Mouse (Mus musculus) hindbrain, postnatal 0 days (tissue): ENCODE results near the gene Shisa6. TPM values are rescaled to one million over a fixed set of nuclear protein-coding genes. Genes with fewer than 3 reads are reported as not detected.
A peak's percentile ranks its signal among the peaks of the same experiment; 100 is the strongest.

Experiments used
- ATAC-seq: fragments of 200-750 bp; cut with Nextera tagmentation; 2 replicates; pipeline ENCODE4 v1.8.0; 2017; ENCODE audit warnings: mild to moderate bottlenecking, moderate TSS enrichment, moderate library complexity
- DNase-seq: peaks from one replicate; pipeline ENCODE4 v3.0.0-alpha.2; 2015; ENCODE audit warnings: low spot score
- H3K27ac ChIP-seq: fragments of 300-500 bp; sonication (generic); 2 replicates; pipeline ENCODE4 v1.5.1; 2014; ENCODE audit warnings: mild to moderate bottlenecking
- H3K27me3 ChIP-seq: fragments of 300-500 bp; sonication (generic); 2 replicates; pipeline ENCODE4 v1.6.1; 2014; ENCODE audit warnings: low read length, mixed read lengths; ENCODE audit not compliant: insufficient read depth
- H3K36me3 ChIP-seq: fragments of 300-500 bp; sonication (generic); 2 replicates; pipeline ENCODE4 v1.6.1; 2014; ENCODE audit warnings: low read length, mixed read lengths; ENCODE audit not compliant: insufficient read depth
- H3K4me1 ChIP-seq: fragments of 300-500 bp; sonication (generic); 2 replicates; pipeline ENCODE4 v1.6.1; 2014; ENCODE audit warnings: antibody characterized with exemption, low read length, mixed read lengths; ENCODE audit not compliant: insufficient read depth
- H3K4me2 ChIP-seq: fragments of 300-500 bp; sonication (generic); 2 replicates; pipeline ENCODE4 v1.6.1; 2014; ENCODE audit warnings: low read depth, mild to moderate bottlenecking, low read length, moderate library complexity, mixed read lengths
- H3K4me3 ChIP-seq: fragments of 300-500 bp; sonication (generic); 2 replicates; pipeline ENCODE4 v1.5.1; 2014; ENCODE audit warnings: low read length
- H3K9ac ChIP-seq: fragments of 300-500 bp; sonication (generic); replicated peaks from 2 replicates; pipeline ENCODE4 v1.6.1; 2014; ENCODE audit warnings: mild to moderate bottlenecking, low read length, moderate library complexity, mixed read lengths
- H3K9me3 ChIP-seq: fragments of 300-500 bp; sonication (generic); 2 replicates; pipeline ENCODE4 v1.6.1; 2016; ENCODE audit warnings: low read length, mixed read lengths
- CTCF ChIP-seq: IDR thresholded peaks from 2 replicates; pipeline ENCODE4 v1.5.1; 2016; ENCODE audit warnings: antibody characterized with exemption, control low read depth, low read depth
- WGBS: fragments of 180-500 bp; shearing (Covaris S2); extraction: QIAGEN DNeasy Blood & Tissue Kit; methylation state at CpG from one replicate; pipeline ENCODE4 v1.1.7; 2014; 5-methylcytosine and 5-hydroxymethylcytosine counted together
- polyA plus RNA-seq: library from polyadenylated mRNA; unstranded; fragments of >200 nt; fragmentation: Nextera tagmentation; extraction: Ambion mirVana; gene quantifications from 2 replicates; pipeline ENCODE4 v1.2.1, GENCODE M21; 2015
- total RNA-seq: library from RNA; depleted of rRNA; stranded (reverse); fragments of >200 nt; gene quantifications from 2 replicates; pipeline ENCODE4 v1.2.3, GENCODE M21; 2014; rRNA removed

Shisa6 gene
- 12.6 and 17.8 TPM in 2 replicates for total RNA-seq
- polyA plus RNA-seq = 3.7 and 4.4 TPM in 2 replicates

DNA sequence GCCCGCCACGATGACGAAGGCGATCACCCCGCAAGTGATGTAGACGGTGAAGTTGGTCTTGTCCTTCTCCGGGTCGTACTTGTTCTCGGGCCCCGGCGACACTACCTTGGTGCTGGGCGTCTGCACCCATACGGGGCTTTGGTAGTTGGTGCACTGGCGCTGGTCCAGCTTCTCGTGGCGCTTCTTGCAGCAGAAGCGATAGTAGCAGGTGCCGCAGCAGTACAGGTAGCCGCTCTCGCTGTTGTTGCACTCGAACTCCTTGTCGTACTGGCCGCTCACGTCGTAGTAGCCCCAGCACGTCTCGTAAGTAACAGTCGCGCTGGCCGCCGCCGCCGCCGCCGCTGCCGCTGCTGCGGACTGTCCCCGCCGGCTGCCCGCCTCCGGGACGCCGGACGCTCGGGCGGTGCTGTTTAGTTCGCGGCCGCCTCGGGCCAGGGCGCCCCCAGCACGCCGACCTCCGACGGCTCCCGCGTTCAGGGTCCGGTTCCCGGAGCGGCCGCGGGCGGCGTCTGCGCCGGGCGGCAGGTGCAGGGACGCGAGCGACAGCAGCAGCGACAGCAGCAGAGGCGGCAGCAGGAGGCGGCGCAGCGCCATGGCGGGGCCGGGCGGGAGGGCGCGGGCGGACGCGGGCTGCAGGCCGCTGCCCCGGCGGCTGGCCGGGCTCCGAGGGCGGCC, at the start of gene Shisa6:
Gene Shisa6, minus strand, starts transcription at position 594 of the 675 bp plus-strand sequence.
- DNase-seq (peak; percentile 65), ATAC-seq (peak; percentile 62)
- H3K9me3 ChIP-seq = no peaks in the 10 kb centered on the region
- no peaks in the 10 kb centered on the region for H3K36me3 ChIP-seq
- TF ChIP-seq CTCF = no peak
- no peaks in the 10 kb centered on the region for H3K4me1 ChIP-seq
- H3K9ac ChIP-seq = peak within 1 kb of the TSS; percentile 68
- H3K4me2 ChIP-seq = peak within 1 kb of the TSS; percentile 86
- H3K4me3 ChIP-seq = peak within 1 kb of the TSS; percentile 67
- WGBS = 1% methylated on average over 79 of the region's 89 CpGs
- peak within 1 kb of the TSS; percentile 60; the same call in 1 of the 2 replicates for H3K27ac ChIP-seq
- H3K27me3 ChIP-seq = peaks cover 16% of the 10 kb centered on the region

DNA sequence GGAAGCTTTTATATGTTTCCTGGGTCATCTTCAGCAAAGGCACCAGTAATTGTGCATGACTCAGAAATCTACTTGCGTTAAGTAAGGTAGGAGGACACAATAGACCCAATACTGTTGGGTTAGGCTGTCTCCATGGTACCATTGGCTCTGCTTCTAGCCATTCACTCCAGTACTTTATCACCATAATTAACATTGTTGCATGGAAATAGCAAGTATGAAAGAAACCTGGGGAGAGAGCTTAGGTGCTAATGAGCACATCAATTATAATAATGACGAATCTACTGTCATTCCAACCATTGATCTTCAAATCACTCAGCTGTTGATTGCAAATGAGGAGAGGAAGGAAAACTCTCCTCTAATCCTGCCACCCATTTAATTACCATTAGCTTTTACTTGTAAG, 48.1 kb upstream of the Shisa6 start:
- no peak overlapping the region for H3K27ac ChIP-seq
- ATAC-seq (no peak), DNase-seq (no peak)
- no peak for TF ChIP-seq CTCF
- H3K9ac ChIP-seq = no peak overlapping the region
- WGBS = 19% methylated on average over 2 of the region's 2 CpGs
- H3K4me2 ChIP-seq = no peak overlapping the region
- H3K4me3 ChIP-seq = no peak overlapping the region
- no peaks in the 10 kb centered on the region for H3K9me3 ChIP-seq
- no peaks in the 10 kb centered on the region for H3K27me3 ChIP-seq
- no peaks in the 10 kb centered on the region for H3K36me3 ChIP-seq
- H3K4me1 ChIP-seq = no peaks in the 10 kb centered on the region

DNA sequence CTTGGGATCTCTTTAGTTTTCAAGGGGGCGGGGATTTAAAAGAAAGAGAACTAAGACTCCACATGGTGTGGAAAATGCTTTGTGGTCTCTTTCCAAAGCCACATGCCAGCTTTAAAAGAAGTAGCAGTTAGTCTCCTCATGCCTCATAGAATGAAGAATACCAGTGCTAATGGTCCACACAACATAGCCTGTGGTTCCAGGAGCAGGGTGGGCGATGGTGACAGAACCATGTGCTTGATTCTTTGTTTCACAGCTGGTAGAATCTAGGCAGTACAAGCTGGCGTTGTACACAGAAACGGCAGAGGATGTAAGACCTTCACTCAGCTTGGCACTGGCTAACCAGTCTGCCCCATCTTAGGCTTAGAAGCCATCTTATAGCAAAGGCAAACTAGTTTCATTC, 43.3 kb upstream of the Shisa6 start:
- Histone ChIP-seq H3K27ac (no peak overlapping the region), H3K36me3 (no peaks in the 10 kb centered on the region), H3K4me2 (no peak overlapping the region), H3K4me1 (0 out of 2 replicates have a peak, but pooled peaks cover 5% of the 10 kb centered on the region), H3K4me3 (no peak overlapping the region), H3K9ac (no peak overlapping the region), H3K27me3 (no peaks in the 10 kb centered on the region), H3K9me3 (no peaks in the 10 kb centered on the region)
- no peak for TF ChIP-seq CTCF
- ATAC-seq (peak; percentile 55; the same call in 1 of the 2 replicates), DNase-seq (no peak)
- 30% methylated on average over 4 of the region's 4 CpGs for WGBS

DNA sequence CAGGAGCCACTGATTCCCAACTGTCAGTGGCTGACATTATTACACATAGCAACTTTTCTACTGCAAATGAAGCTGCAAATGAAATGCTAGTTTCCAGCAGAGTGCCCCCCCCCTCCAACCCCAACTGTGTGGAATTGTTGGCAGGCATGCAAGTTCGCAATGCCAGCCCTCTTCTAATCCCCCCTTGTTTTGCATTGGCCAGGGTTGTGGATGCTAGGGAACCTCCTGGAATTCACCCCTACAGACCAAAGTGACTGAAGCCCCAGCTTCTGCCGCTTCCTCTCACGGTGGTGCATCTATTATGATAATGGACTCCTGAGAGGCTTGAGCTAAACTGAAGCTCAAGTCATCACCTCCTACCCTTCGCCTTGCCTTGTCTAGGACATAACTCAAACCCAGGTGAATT, 42.6 kb upstream of the Shisa6 start:
- peak; percentile 87 for ATAC-seq
- Histone ChIP-seq H3K27ac (no peak overlapping the region), H3K4me2 (no peak overlapping the region), H3K4me3 (no peak overlapping the region), H3K9ac (no peak overlapping the region), H3K9me3 (no peaks in the 10 kb centered on the region), H3K36me3 (no peaks in the 10 kb centered on the region), H3K27me3 (no peaks in the 10 kb centered on the region), H3K4me1 (0 out of 2 replicates have a peak, but pooled peaks cover 5% of the 10 kb centered on the region)
- TF ChIP-seq CTCF = no peak
- 12% methylated on average over 4 of the region's 4 CpGs for WGBS
- peak; percentile 73 for DNase-seq

DNA sequence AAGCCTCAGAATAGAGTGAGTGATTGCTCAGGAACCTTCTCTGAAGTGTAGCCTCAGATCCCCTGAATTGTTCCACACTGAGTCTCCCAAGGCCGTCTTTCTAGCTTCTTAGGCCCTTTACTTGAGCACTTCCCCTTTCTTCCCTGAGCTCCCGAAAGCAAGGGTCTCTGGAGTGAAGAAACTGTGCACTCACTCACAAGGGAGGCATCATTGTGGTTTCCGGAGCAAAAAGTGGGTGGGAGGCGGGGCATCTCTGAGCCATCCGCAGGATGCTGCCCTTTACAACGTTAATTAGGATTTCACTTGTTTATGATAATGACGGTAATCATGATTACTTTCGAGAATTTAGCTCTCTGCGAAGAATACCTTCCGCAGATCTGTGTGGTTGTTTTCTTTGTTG, 41.6 kb upstream of the Shisa6 start:
- TF ChIP-seq CTCF = no peak
- 0 out of 2 replicates have a peak, but pooled peaks cover 5% of the 10 kb centered on the region for H3K4me1 ChIP-seq
- no peaks in the 10 kb centered on the region for H3K36me3 ChIP-seq
- DNase-seq (no peak), ATAC-seq (no peak)
- no peak overlapping the region for H3K9ac ChIP-seq
- 16% methylated on average over 10 of the region's 10 CpGs for WGBS
- H3K27ac ChIP-seq = no peak overlapping the region
- H3K4me3 ChIP-seq = no peak overlapping the region
- no peaks in the 10 kb centered on the region for H3K9me3 ChIP-seq
- H3K27me3 ChIP-seq = no peaks in the 10 kb centered on the region
- peak overlapping the region; percentile 26 for H3K4me2 ChIP-seq

DNA sequence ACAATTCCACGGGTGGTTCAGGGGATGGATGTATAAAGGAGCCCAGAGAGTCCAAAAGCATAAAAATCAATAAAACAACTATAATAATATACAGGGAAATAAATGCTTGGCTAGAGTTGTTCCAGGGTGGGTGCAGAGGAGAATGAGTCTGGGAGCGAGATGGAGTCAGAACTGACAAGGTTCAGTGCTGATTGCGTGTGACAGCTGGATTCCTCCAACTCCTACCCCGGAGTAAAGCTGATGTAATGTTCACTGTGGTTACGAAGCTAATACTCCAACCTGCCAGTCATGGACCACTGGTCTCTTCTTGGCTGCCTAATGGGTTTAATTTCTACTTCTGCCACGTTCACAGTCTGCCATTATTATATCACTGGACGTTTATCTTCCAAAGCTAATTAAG, 36.5 kb upstream of the Shisa6 start:
- Histone ChIP-seq H3K9me3 (no peaks in the 10 kb centered on the region), H3K27ac (no peak overlapping the region), H3K4me2 (no peak overlapping the region), H3K27me3 (no peaks in the 10 kb centered on the region), H3K4me1 (no peaks in the 10 kb centered on the region), H3K36me3 (no peaks in the 10 kb centered on the region), H3K4me3 (no peak overlapping the region), H3K9ac (no peak overlapping the region)
- DNase-seq (no peak), ATAC-seq (no peak)
- WGBS = 65% methylated on average over 7 of the region's 7 CpGs
- TF ChIP-seq CTCF = no peak

DNA sequence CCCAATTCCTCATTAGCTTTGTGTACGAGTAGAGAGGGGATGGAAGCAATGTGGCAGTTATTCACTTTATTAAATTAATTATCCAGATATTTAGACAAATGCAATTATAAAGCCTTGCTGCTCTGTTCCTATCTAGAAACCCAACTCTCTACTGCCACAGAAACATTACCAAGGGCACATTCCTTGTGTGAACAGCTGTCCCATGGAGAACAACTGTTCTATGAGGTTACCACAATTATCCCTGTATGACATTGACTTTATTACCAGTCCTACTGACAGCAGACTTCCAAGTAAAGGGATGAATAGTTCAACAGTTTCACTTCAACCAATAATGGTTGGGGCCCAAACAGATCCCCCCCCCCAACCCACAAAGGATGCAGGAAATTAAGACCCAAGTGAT, 12.1 kb upstream of the Shisa6 start:
- H3K9ac ChIP-seq = no peak overlapping the region
- no peak overlapping the region for H3K4me3 ChIP-seq
- DNase-seq (no peak), ATAC-seq (no peak)
- WGBS = 85% methylated on average over 1 of the region's 1 CpGs
- no peaks in the 10 kb centered on the region for H3K4me1 ChIP-seq
- no peaks in the 10 kb centered on the region for H3K9me3 ChIP-seq
- TF ChIP-seq CTCF = no peak
- no peaks in the 10 kb centered on the region for H3K27me3 ChIP-seq
- H3K36me3 ChIP-seq = no peaks in the 10 kb centered on the region
- H3K4me2 ChIP-seq = no peak overlapping the region
- no peak overlapping the region for H3K27ac ChIP-seq
